Mouse (Mus musculus): ENCODE results near the gene Gclm. TPM values are rescaled to one million over a fixed set of nuclear protein-coding genes. Genes with fewer than 3 reads are reported as not detected.

Gclm gene
- 136 and 326 TPM in 2 replicates for polyA plus RNA-seq (2012; rRNA removed)

DNA sequence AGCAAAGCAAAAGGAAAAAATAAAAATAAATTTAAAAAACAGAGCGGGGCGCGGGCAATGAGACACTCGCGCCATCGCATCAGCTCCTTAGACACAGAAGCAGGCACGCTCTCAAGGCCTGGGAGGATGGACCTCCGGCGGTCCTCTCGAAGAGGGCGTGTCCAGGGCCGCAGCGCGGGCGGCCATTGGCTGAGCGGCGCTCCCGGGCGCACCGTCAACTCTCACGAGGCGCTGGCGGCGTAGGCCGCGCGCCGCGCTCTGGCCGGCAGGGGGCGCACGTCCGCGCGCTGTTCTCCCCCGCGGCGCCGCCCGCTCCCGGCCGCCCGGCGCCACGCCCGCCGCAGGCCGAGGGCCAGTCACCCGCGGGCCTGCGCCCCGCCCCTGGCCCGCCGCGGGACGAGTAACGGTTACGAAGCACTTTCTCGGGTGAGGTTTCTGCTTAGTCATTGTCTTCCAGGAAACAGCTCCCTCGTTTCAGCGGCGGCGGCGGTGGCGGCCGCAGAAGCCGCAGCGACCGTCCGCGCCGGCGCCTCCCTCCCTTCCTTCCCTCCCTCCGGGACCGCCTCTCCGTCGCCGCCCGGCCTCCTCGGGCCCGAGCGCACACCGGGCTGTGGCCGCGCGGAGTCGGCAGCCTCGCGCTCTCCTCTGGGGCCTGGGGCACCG lies at the start of gene Gclm:
Gene Gclm (plus strand): TSS at position 343 of the 663 bp plus-strand sequence.

DNA sequence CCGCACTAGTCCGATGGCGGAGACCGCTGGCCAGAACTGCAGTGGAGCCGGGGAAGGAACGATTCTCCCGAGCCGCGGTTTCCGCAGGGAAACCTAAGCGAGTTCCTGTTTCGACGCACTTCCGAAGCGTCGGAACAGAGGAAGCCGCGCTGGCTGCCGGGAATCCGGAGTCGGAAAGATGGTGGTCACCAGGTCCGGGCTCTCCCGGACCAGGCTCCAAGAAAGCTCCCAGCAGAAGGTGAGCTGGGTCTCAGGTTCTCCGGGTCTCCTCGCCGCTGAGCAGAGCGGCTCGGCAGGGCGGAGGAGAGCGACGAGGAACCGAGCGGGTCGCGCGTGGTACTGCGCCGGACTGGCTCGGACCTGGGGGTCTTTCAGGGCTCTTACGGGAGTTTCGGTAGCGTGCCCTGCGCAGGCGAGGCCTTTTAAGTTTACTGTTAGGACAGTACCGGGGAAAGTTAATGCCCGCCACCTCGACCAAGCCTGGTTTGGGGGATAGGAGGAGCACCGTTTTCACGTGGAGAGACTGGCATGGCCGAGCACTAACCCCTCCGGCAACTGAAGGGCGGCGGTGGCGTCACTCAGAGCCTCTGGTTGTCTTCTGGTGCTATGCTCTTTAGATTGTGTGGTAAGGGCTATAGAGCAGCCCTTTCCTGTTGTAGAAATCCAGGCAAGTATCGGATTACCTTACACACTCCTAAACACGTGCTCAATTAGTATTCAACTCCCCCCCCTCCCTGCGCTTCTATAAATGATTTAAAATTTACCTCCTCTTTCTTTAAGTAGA lies 29.1 kb downstream of the Gclm start, which contains the start of gene Dnttip2:
Gene Dnttip2 (plus strand): TSS at position 148 of the 784 bp plus-strand sequence.

DNA sequence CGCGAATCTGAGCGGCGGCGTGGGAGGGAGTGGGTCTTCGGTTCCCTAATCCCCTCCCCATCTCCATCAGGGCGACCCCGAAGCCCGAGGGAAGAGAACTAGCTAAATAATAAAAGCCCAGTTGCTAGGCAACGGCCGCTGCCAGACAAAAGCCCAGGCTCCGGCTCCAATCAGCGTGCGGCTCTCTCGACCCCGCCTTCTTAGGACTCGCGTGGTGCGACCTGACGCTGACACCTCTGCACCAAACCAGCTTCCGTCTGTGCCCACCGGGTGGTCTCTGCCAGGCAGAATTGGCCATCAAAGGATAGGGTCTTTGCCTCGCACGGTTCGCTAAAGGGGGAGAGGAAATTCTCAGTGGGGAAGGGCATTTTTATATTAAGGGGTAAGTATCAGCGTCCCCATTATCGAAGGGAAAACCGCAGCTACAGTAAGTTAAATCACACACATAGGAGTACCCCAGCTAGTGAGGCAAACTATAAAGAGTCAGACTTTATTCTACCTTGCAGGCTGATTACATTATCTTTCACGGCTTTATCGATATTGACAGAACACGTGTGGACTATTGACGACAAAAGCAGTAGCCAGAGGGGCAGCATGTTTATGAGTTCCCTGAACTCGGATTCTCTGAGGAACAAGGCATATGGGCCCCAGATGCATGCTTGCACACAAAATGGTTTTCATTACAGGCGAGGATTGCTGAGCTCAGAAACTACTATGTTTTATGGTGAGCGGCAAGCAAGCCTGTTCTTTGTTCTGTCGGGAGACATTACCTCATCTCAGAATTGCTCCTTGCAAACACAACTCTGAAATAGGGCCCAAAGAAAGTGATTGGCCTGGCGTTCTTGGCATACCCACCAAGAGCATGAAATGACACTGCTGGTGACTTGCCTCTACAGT lies 48.8 kb downstream of the Gclm start, which contains the start of gene Bcar3:
Gene Bcar3 (plus strand): TSS at position 183 of the 897 bp plus-strand sequence.

Other genes with a start within 250 kb of the Gclm start
- gene Abca4, start 201.1 kb upstream of the Gclm start, polyA plus RNA-seq (2012; rRNA removed) = 0.12 and 0.26 TPM in 2 replicates
- gene Dnttip2, start 28.8 kb downstream of the Gclm start, polyA plus RNA-seq (2012; rRNA removed) = 0.61 and 1.1 TPM in 2 replicates
- 14.1 and 21.7 TPM in 2 replicates for gene Bcar3, start 48.6 kb downstream of the Gclm start, polyA plus RNA-seq (2012; rRNA removed)

Measured in stomach, adult 2 months (tissue).